Mouse (Mus musculus) heart, postnatal 0 days (tissue): ENCODE measurements around the gene Dvl2. TPM values are rescaled to one million over a fixed set of nuclear protein-coding genes. Genes with fewer than 3 reads are reported as not detected.

Source experiments
- ATAC-seq: fragments of 200-750 bp; cut with Nextera tagmentation; 2 replicates; pipeline ENCODE4 v1.8.0; 2017; ENCODE audit warnings: low read depth, moderate number of reproducible peaks, moderate library complexity; ENCODE audit not compliant: insufficient read depth
- DNase-seq: peaks from one replicate; pipeline ENCODE4 v3.0.0-alpha.2; 2016; ENCODE audit warnings: low spot score
- H3K27ac ChIP-seq: fragments of 300-500 bp; sonication (generic); 2 replicates; pipeline ENCODE4 v1.5.1; 2014; ENCODE audit warnings: low read depth, mild to moderate bottlenecking
- H3K27me3 ChIP-seq: fragments of 300-500 bp; sonication (generic); 2 replicates; pipeline ENCODE4 v1.6.1; 2014; ENCODE audit warnings: low read length, mixed read lengths; ENCODE audit not compliant: control insufficient read depth, insufficient read depth
- H3K36me3 ChIP-seq: fragments of 300-500 bp; sonication (generic); replicated peaks from 2 replicates; pipeline ENCODE4 v1.6.1; 2014; ENCODE audit warnings: low read length, mixed read lengths; ENCODE audit not compliant: control insufficient read depth, insufficient read depth
- H3K4me1 ChIP-seq: fragments of 300-500 bp; sonication (generic); 2 replicates; pipeline ENCODE4 v1.6.1; 2014; ENCODE audit warnings: antibody characterized with exemption; ENCODE audit not compliant: control insufficient read depth, insufficient read depth
- H3K4me2 ChIP-seq: fragments of 300-500 bp; sonication (generic); 2 replicates; pipeline ENCODE4 v1.6.1; 2014; ENCODE audit warnings: low read depth, mild to moderate bottlenecking, low read length, moderate library complexity
- H3K4me3 ChIP-seq: fragments of 300-500 bp; sonication (generic); 2 replicates; pipeline ENCODE4 v1.5.1; 2014; ENCODE audit warnings: low read depth, low read length
- H3K9ac ChIP-seq: fragments of 300-500 bp; sonication (generic); replicated peaks from 2 replicates; pipeline ENCODE4 v1.6.1; 2014; ENCODE audit warnings: low read depth, low read length, mixed read lengths
- H3K9me3 ChIP-seq: fragments of 300-500 bp; sonication (generic); replicated peaks from 2 replicates; pipeline ENCODE4 v1.6.1; 2016; ENCODE audit warnings: low read length; ENCODE audit not compliant: control insufficient read depth
- CTCF ChIP-seq: IDR thresholded peaks from 2 replicates; pipeline ENCODE4 v1.5.1; 2016; ENCODE audit warnings: antibody characterized with exemption, control low read depth, low read depth
- EP300 ChIP-seq: IDR thresholded peaks from 2 replicates; pipeline ENCODE4 v1.6.1; 2016; ENCODE audit warnings: antibody characterized with exemption, low read depth
- WGBS: fragments of 180-500 bp; shearing (Covaris S2); extraction: QIAGEN DNeasy Blood & Tissue Kit; methylation state at CpG from one replicate; pipeline ENCODE4 v1.1.7; 2014; 5-methylcytosine and 5-hydroxymethylcytosine counted together
- polyA plus RNA-seq: library from polyadenylated mRNA; unstranded; fragments of >200 nt; fragmentation: Nextera tagmentation; extraction: Ambion mirVana; gene quantifications from 2 replicates; pipeline ENCODE4 v1.2.1, GENCODE M21; 2015
- total RNA-seq: library from RNA; depleted of rRNA; stranded (reverse); fragments of >200 nt; gene quantifications from 2 replicates; pipeline ENCODE4 v1.2.3, GENCODE M21; 2014; ENCODE audit warnings: low replicate concordance

Gene Dvl2
- total and polyA plus RNA-seq, 2 experiments from 2014 or later, result 6.5 to 10.8 TPM

DNA sequence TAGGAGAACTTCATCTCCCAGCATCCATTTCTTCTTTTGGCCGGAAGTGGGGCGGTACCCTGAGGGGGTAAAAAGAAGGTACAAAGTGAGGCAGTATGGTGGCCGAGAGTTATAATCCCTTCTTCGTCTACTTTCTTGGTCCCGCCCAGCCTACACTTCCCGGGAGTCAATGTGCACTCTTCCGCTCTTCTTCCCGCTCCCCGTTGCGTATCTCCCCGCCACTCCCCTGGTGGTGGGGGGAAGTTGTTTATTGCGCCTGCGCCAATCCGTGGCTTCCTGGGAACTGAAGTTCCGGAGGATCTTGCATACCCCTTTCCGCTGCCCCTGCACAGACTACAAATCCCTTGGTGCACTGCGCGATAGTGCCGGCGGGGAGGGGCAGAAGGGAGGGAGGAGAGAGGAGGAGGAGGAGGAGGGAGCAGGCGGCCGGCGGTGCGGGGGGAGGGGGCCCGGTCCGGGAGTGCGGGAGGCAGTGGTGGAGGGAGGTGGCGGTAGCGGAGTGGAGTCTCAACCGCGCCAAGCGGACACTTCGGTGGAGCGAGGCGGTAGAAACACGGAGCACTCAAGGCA is 4.9 kb upstream of the Dvl2 start, which contains the start of gene Phf23:
Gene Phf23, plus strand, starts transcription at position 387 of the 570 bp plus-strand sequence.
- Histone ChIP-seq H3K27ac (peak within 1 kb of the TSS; percentile 97), H3K4me3 (peak within 1 kb of the TSS; percentile 96), H3K4me1 (peaks cover 9% of the 10 kb centered on the region), H3K4me2 (peak within 1 kb of the TSS; percentile 82), H3K36me3 (peaks cover 37% of the 10 kb centered on the region), H3K9ac (peak within 1 kb of the TSS; percentile 95), H3K9me3 (no peaks in the 10 kb centered on the region), H3K27me3 (no peaks in the 10 kb centered on the region)
- peak; percentile 100 for DNase-seq
- peak; percentile 76 for ATAC-seq
- TF ChIP-seq CTCF (peak; percentile 54), EP300 (peak; percentile 91)
- WGBS, result 2% methylated on average over 36 of the region's 36 CpGs

- TF ChIP-seq CTCF (no peak), EP300 (no peak)
- under 1% methylated on average over 62 of the region's 66 CpGs for WGBS
- DNase-seq (peak; percentile 27), ATAC-seq (peak; percentile 0)
- Histone ChIP-seq H3K27me3 (no peaks in the 10 kb centered on the region), H3K4me3 (peak overlapping the region; percentile 96), H3K4me2 (peak overlapping the region; percentile 82), H3K36me3 (peaks cover 37% of the 10 kb centered on the region), H3K9ac (peak overlapping the region; percentile 95), H3K9me3 (no peaks in the 10 kb centered on the region), H3K27ac (peak overlapping the region; percentile 97), H3K4me1 (peaks cover 13% of the 10 kb centered on the region)
Measured at GRCm38 (mm10) chr11:69996161-69997061, 4.0 kb upstream of the Dvl2 start.

- Histone ChIP-seq H3K4me3 (peak overlapping the region; percentile 96), H3K27me3 (no peaks in the 10 kb centered on the region), H3K27ac (peak overlapping the region; percentile 97), H3K9ac (peak overlapping the region; percentile 95), H3K4me2 (peak overlapping the region; percentile 82), H3K4me1 (peaks cover 17% of the 10 kb centered on the region), H3K36me3 (peaks cover 39% of the 10 kb centered on the region), H3K9me3 (no peaks in the 10 kb centered on the region)
- WGBS, result 1% methylated on average over 42 of the region's 44 CpGs
- ATAC-seq (peak; percentile 53), DNase-seq (peak; percentile 78)
- TF ChIP-seq EP300 (no peak), CTCF (no peak)
Measured at GRCm38 (mm10) chr11:69997070-69997509, 3.3 kb upstream of the Dvl2 start.

DNA sequence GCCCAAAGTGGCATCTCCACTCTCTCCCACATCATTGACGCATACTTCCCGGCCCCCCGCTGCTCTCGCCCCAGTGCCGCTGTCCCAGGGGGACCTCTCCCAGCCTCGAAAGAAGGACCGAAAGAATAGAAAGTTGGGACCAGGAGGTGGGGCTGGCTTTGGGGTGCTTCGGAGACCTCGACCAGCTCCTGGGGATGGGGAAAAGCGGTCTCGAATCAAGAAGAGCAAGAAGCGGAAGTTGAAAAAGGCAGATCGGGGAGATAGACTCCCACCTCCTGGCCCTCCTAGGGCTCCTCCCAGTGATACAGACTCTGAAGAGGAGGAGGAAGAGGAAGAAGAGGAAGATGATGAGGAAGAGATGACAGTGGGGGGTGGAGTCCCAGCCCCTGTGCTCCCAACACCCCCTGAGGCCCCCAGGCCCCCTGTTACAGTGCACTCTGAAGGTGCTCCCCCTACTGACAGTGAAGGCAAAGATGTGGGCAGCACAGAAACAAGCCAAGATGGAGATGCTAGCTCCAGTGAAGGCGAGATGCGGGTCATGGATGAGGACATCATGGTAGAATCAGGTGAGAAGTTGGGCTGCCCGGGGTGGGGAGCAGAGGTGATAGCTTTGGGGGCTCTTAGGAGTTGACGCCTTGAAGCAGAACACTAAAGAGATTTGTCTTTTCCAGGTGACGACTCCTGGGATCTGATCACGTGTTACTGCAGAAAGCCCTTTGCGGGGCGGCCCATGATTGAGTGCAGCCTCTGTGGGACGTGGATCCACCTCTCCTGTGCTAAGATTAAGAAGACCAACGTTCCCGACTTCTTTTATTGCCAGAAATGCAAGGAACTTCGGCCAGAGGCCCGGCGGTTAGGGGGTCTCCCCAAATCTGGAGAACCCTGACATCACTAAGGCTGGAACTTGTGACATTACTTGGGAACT is 1.6 kb upstream of the Dvl2 start:
- no peak overlapping the region for H3K27ac ChIP-seq
- peaks cover 9% of the 10 kb centered on the region for H3K4me1 ChIP-seq
- H3K27me3 ChIP-seq, result no peaks in the 10 kb centered on the region
- no peak overlapping the region for H3K4me2 ChIP-seq
- no peaks in the 10 kb centered on the region for H3K9me3 ChIP-seq
- H3K36me3 ChIP-seq, result peaks cover 35% of the 10 kb centered on the region
- TF ChIP-seq EP300, result no peak
- peak; percentile 26; the same call in 1 of the 2 replicates for TF ChIP-seq CTCF
- DNase-seq, result no peak
- H3K4me3 ChIP-seq, result no peak overlapping the region
- 88% methylated on average over 27 of the region's 27 CpGs for WGBS
- no peak for ATAC-seq
- H3K9ac ChIP-seq, result no peak overlapping the region

DNA sequence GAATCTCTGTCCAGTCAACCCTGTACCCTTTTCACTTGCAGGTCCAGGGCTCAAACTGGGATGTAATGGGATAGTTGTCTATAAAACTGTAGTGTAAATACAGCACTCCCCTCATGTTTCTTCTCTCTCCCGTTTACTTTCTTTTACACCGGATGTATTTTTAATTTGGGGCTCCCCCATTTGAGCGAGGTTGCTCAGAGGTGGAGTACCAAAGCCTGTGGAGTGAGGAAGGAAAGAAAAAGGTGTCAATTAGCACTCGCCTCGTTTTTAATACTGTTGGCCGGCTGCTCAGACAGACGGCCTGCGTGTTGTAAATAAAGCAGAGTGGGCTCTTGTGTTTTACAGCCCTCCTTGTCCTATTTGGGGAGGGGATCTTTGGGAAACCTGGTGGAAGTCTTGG is 729 bp upstream of the Dvl2 start:
- H3K27me3 ChIP-seq, result no peaks in the 10 kb centered on the region
- no peak overlapping the region for H3K9ac ChIP-seq
- no peak overlapping the region for H3K27ac ChIP-seq
- 89% methylated on average over 8 of the region's 8 CpGs for WGBS
- H3K4me3 ChIP-seq, result no peak overlapping the region
- peaks cover 27% of the 10 kb centered on the region for H3K36me3 ChIP-seq
- peaks cover 11% of the 10 kb centered on the region for H3K4me1 ChIP-seq
- TF ChIP-seq CTCF (no peak), EP300 (no peak)
- H3K4me2 ChIP-seq, result no peak overlapping the region
- ATAC-seq (no peak), DNase-seq (no peak)
- H3K9me3 ChIP-seq, result no peaks in the 10 kb centered on the region
